Mouse (Mus musculus) hindbrain, embryonic 16.5 days (tissue): Measurements from ENCODE around the gene Il17ra. TPM values are rescaled to one million over a fixed set of nuclear protein-coding genes. Genes with fewer than 3 reads are reported as not detected.

Experiments used
- ATAC-seq: fragments of 200-750 bp; cut with Nextera tagmentation; 2 replicates; pipeline ENCODE4 v1.8.0; 2017; ENCODE audit warnings: moderate TSS enrichment, moderate library complexity
- H3K27ac ChIP-seq: fragments of 300-500 bp; sonication (generic); 2 replicates; pipeline ENCODE4 v1.5.1; 2014; ENCODE audit warnings: low read depth, mild to moderate bottlenecking, control low read depth, low read length, moderate library complexity
- H3K27me3 ChIP-seq: fragments of 300-500 bp; sonication (generic); replicated peaks from 2 replicates; pipeline ENCODE4 v1.6.1; 2014; ENCODE audit warnings: low read length; ENCODE audit not compliant: control insufficient read depth, insufficient read depth
- H3K36me3 ChIP-seq: fragments of 300-500 bp; sonication (generic); 2 replicates; pipeline ENCODE4 v1.6.1; 2014; ENCODE audit warnings: mild to moderate bottlenecking, low read length, moderate library complexity, mixed read lengths; ENCODE audit not compliant: control insufficient read depth, insufficient read depth
- H3K4me1 ChIP-seq: fragments of 300-500 bp; sonication (generic); 2 replicates; pipeline ENCODE4 v1.6.1; 2014; ENCODE audit warnings: low read depth, low read length; ENCODE audit not compliant: control insufficient read depth, insufficient read depth
- H3K4me2 ChIP-seq: fragments of 300-500 bp; sonication (generic); 2 replicates; pipeline ENCODE4 v1.6.1; 2014; ENCODE audit warnings: mild to moderate bottlenecking, low read length, control low read depth, moderate library complexity
- H3K4me3 ChIP-seq: fragments of 300-500 bp; sonication (generic); 2 replicates; pipeline ENCODE4 v1.5.1; 2014; ENCODE audit warnings: mild to moderate bottlenecking, low read length, control low read depth, moderate library complexity
- H3K9ac ChIP-seq: fragments of 300-500 bp; sonication (generic); 2 replicates; pipeline ENCODE4 v1.6.1; 2014; ENCODE audit warnings: low read depth, mild to moderate bottlenecking, control low read depth, low read length, moderate library complexity
- H3K9me3 ChIP-seq: fragments of 300-500 bp; sonication (generic); 2 replicates; pipeline ENCODE4 v1.6.1; 2014; ENCODE audit warnings: mild to moderate bottlenecking, low read length, moderate library complexity; ENCODE audit not compliant: control insufficient read depth
- WGBS: fragments of 180-500 bp; shearing (Covaris S2); extraction: QIAGEN DNeasy Blood & Tissue Kit; methylation state at CpG from one replicate; pipeline ENCODE4 v1.1.7; 2014; 5-methylcytosine and 5-hydroxymethylcytosine counted together
- polyA plus RNA-seq: library from polyadenylated mRNA; unstranded; fragments of >200 nt; fragmentation: Nextera tagmentation; extraction: Ambion mirVana; gene quantifications from 2 replicates; pipeline ENCODE4 v1.2.1, GENCODE M21; 2015

Il17ra gene
- polyA plus RNA-seq, 1 experiment from 2014 or later: 4.9 TPM

GRCm38 (mm10) chr6:120491064-120491463, 28.0 kb downstream of the Il17ra start:
- H3K27me3 ChIP-seq: 0 out of 2 replicates have a peak, but pooled peaks cover 2% of the 10 kb centered on the region
- H3K4me3 ChIP-seq: peak overlapping the region; percentile 78
- no peak for ATAC-seq
- 34% methylated on average over 7 of the region's 7 CpGs for WGBS
- H3K4me1 ChIP-seq: peaks cover 45% of the 10 kb centered on the region
- no peaks in the 10 kb centered on the region for H3K36me3 ChIP-seq
- H3K4me2 ChIP-seq: peak overlapping the region; percentile 80
- peak overlapping the region; percentile 43 for H3K9ac ChIP-seq
- no peak overlapping the region for H3K27ac ChIP-seq
- H3K9me3 ChIP-seq: no peaks in the 10 kb centered on the region

GRCm38 (mm10) chr6:120491862-120492498, 28.9 kb downstream of the Il17ra start:
- peak overlapping the region; percentile 12; the same call in 1 of the 2 replicates for H3K27ac ChIP-seq
- ATAC-seq: no peak
- peak overlapping the region; percentile 80 for H3K4me2 ChIP-seq
- peaks cover 48% of the 10 kb centered on the region for H3K4me1 ChIP-seq
- 8% methylated on average over 22 of the region's 22 CpGs for WGBS
- H3K4me3 ChIP-seq: peak overlapping the region; percentile 78
- 0 out of 2 replicates have a peak, but pooled peaks cover 2% of the 10 kb centered on the region for H3K27me3 ChIP-seq
- H3K9ac ChIP-seq: peak overlapping the region; percentile 93
- no peaks in the 10 kb centered on the region for H3K36me3 ChIP-seq
- H3K9me3 ChIP-seq: no peaks in the 10 kb centered on the region

- H3K36me3 ChIP-seq: no peaks in the 10 kb centered on the region
- ATAC-seq: peak; percentile 10
- no peaks in the 10 kb centered on the region for H3K9me3 ChIP-seq
- peaks cover 48% of the 10 kb centered on the region for H3K4me1 ChIP-seq
- H3K9ac ChIP-seq: peak overlapping the region; percentile 93
- H3K4me3 ChIP-seq: peak overlapping the region; percentile 78
- under 1% methylated on average over 58 of the region's 95 CpGs for WGBS
- H3K27me3 ChIP-seq: 0 out of 2 replicates have a peak, but pooled peaks cover 2% of the 10 kb centered on the region
- H3K27ac ChIP-seq: peak overlapping the region; percentile 94
- peak overlapping the region; percentile 80 for H3K4me2 ChIP-seq
Measured at GRCm38 (mm10) chr6:120492499-120493373, 29.7 kb downstream of the Il17ra start.

- H3K27ac ChIP-seq: peak within 1 kb of the TSS; percentile 94
- under 1% methylated on average over 60 of the region's 84 CpGs for WGBS
- no peaks in the 10 kb centered on the region for H3K36me3 ChIP-seq
- H3K27me3 ChIP-seq: 0 out of 2 replicates have a peak, but pooled peaks cover 2% of the 10 kb centered on the region
- H3K9ac ChIP-seq: peak within 1 kb of the TSS; percentile 93
- H3K4me2 ChIP-seq: peak within 1 kb of the TSS; percentile 80
- ATAC-seq: peak; percentile 85
- H3K4me1 ChIP-seq: peaks cover 48% of the 10 kb centered on the region
- peak within 1 kb of the TSS; percentile 78 for H3K4me3 ChIP-seq
- H3K9me3 ChIP-seq: no peaks in the 10 kb centered on the region
Measured at GRCm38 (mm10) chr6:120493374-120494181, 30.5 kb downstream of the Il17ra start, which contains the start of gene Tmem121b. Tmem121b (minus strand) TSS chr6:120493807.

GRCm38 (mm10) chr6:120496544-120496943, 33.5 kb downstream of the Il17ra start:
- 43% methylated on average over 3 of the region's 3 CpGs for WGBS
- H3K4me3 ChIP-seq: no peak overlapping the region

GRCm38 (mm10) chr6:120504051-120504450, 41.0 kb downstream of the Il17ra start:
- H3K4me3 ChIP-seq: no peak overlapping the region
- H3K9ac ChIP-seq: no peak overlapping the region
- no peaks in the 10 kb centered on the region for H3K36me3 ChIP-seq
- H3K27me3 ChIP-seq: no peaks in the 10 kb centered on the region
- 0 out of 2 replicates have a peak, but pooled peaks cover 4% of the 10 kb centered on the region for H3K9me3 ChIP-seq
- no peak overlapping the region for H3K4me2 ChIP-seq
- ATAC-seq: no peak
- no peak overlapping the region for H3K27ac ChIP-seq
- WGBS: 78% methylated on average over 3 of the region's 3 CpGs
- no peaks in the 10 kb centered on the region for H3K4me1 ChIP-seq

More at GRCm38 (mm10) chr6:120496544-120496943, 33.5 kb downstream of the Il17ra start:
- H3K36me3 ChIP-seq: no peaks in the 10 kb centered on the region
- no peak overlapping the region for H3K27ac ChIP-seq
- 0 out of 2 replicates have a peak, but pooled peaks cover 4% of the 10 kb centered on the region for H3K9me3 ChIP-seq
- no peak overlapping the region for H3K9ac ChIP-seq
- no peak for ATAC-seq
- H3K4me1 ChIP-seq: peaks cover 25% of the 10 kb centered on the region
- H3K4me2 ChIP-seq: no peak overlapping the region
- H3K27me3 ChIP-seq: 0 out of 2 replicates have a peak, but pooled peaks cover 2% of the 10 kb centered on the region

GRCm38 (mm10) chr6:120505531-120505930, 42.5 kb downstream of the Il17ra start:
- WGBS: 53% methylated on average over 4 of the region's 4 CpGs
- Histone ChIP-seq H3K4me1 (no peaks in the 10 kb centered on the region), H3K9me3 (no peaks in the 10 kb centered on the region), H3K27ac (no peak overlapping the region), H3K36me3 (0 out of 2 replicates have a peak, but pooled peaks cover 3% of the 10 kb centered on the region), H3K27me3 (no peaks in the 10 kb centered on the region), H3K4me2 (no peak overlapping the region), H3K4me3 (no peak overlapping the region), H3K9ac (no peak overlapping the region)
- peak; percentile 48; the same call in 1 of the 2 replicates for ATAC-seq

GRCm38 (mm10) chr6:120508645-120509044, 45.6 kb downstream of the Il17ra start:
- Histone ChIP-seq H3K27me3 (no peaks in the 10 kb centered on the region), H3K9ac (no peak overlapping the region), H3K9me3 (no peaks in the 10 kb centered on the region), H3K4me3 (no peak overlapping the region), H3K4me2 (no peak overlapping the region), H3K4me1 (no peaks in the 10 kb centered on the region), H3K27ac (no peak overlapping the region), H3K36me3 (peaks cover 3% of the 10 kb centered on the region; the same call in 1 of the 2 replicates)
- 93% methylated on average over 4 of the region's 4 CpGs for WGBS
- ATAC-seq: no peak
